Mouse (Mus musculus) E14TG2a.4 (cell line): ENCODE data around the gene Slc25a5.

Experiments
- CTCF ChIP-seq: conservative IDR thresholded peaks from 2 replicates; pipeline ENCODE4 v1.5.1; 2014; ENCODE audit warnings: low read length
- NANOG ChIP-seq: IDR thresholded peaks from 2 replicates; pipeline ENCODE4 v1.6.1; 2014; ENCODE audit warnings: borderline replicate concordance, low read length, mixed read lengths

GRCm38 (mm10) chrX:36748573-36748972 is 46.9 kb upstream of the Slc25a5 start:
- TF ChIP-seq CTCF (no peak), NANOG (no peak)
